Mouse (Mus musculus) C2C12 (cell line): ENCODE measurements at regions not wholly inside any gene's neighbourhood (a gene's known extent, or its start where the extent isn't known, plus 50 kb on each side); places are given as distances from the start of the nearest gene placed in this dataset.

Experiments used
- H3K27me3 ChIP-seq: one replicate; pipeline ENCODE4 v1.6.1; 2011; ENCODE audit not compliant: control insufficient read depth, insufficient read depth, insufficient read length
- H3K36me3 ChIP-seq: one replicate; pipeline ENCODE4 v1.6.1; 2011; ENCODE audit not compliant: control insufficient read depth, insufficient read depth
- H3K4me3 ChIP-seq: one replicate; pipeline ENCODE4 v1.5.1; 2011; ENCODE audit warnings: mild to moderate bottlenecking, control low read depth; ENCODE audit not compliant: poor library complexity, insufficient read depth, severe bottlenecking
- H3K79me2 ChIP-seq: one replicate; pipeline ENCODE4 v1.6.1; 2011; ENCODE audit not compliant: control insufficient read depth, insufficient read depth
- H3K79me3 ChIP-seq: one replicate; pipeline ENCODE4 v1.6.1; 2011; ENCODE audit warnings: low read depth, control low read depth
- H3ac ChIP-seq: one replicate; pipeline ENCODE3; 2011; ENCODE audit warnings: low read depth; ENCODE audit not compliant: control insufficient read depth, insufficient read length
- CEBPB ChIP-seq: IDR thresholded peaks from one replicate; pipeline ENCODE4 v1.6.1; 2011; ENCODE audit warnings: low read depth, mild to moderate bottlenecking, control low read depth, moderate library complexity
- CTCF ChIP-seq: IDR thresholded peaks from one replicate; pipeline ENCODE4 v1.5.1; 2011; ENCODE audit not compliant: control insufficient read depth, insufficient read depth, insufficient read length
- FOSL1 ChIP-seq: IDR thresholded peaks from one replicate; pipeline ENCODE4 v1.8.0; 2011; ENCODE audit warnings: mild to moderate bottlenecking, low read length; ENCODE audit not compliant: poor library complexity, insufficient read depth, severe bottlenecking
- MAX ChIP-seq: IDR thresholded peaks from one replicate; pipeline ENCODE4 v1.6.1; 2011; ENCODE audit warnings: mild to moderate bottlenecking, control low read depth
- MYOD1 ChIP-seq: IDR thresholded peaks from one replicate; pipeline ENCODE4 v1.6.1; 2011; ENCODE audit warnings: low read depth; ENCODE audit not compliant: control insufficient read depth, insufficient read length
- MYOG ChIP-seq: IDR thresholded peaks from one replicate; pipeline ENCODE4 v1.6.1; 2011; ENCODE audit not compliant: control insufficient read depth, insufficient read length; ENCODE audit errors: extremely low read depth
- USF1 ChIP-seq: IDR thresholded peaks from one replicate; pipeline ENCODE4 v1.6.1; 2011; ENCODE audit warnings: low read depth, mild to moderate bottlenecking, control low read depth, moderate library complexity

DNA sequence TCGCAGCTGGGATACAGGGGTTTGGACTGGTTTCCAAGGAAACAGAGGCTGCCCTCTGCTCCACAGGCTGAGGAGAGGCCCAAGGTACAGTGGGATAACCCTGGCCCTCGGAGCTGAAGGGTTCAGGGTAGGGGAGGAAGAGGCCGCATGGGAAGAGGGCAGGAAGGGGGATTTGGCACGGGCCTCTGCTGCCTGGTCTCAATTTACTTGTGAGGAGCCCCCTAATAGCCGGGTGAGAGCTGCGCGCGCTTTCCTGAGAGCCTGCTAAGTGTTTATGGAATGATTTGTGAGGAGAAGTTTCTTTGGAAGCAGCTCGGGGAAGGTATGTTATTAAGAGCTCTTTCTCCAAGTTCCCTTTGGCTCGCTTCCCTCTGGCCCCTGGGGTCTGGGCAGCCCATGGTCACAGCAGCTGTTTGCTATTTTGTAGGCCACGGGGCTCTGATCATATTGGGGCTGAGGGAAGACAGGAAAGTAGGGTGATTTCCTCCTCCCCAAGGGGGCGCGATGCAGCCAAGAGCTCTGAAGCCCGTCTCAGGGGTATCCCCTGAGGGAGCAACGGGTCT is 50.5 kb upstream of the Wnt11 start:
- Histone ChIP-seq H3K27me3 (peaks cover 12% of the 10 kb centered on the region), H3K79me2 (no peaks in the 10 kb centered on the region), H3K79me3 (no peaks in the 10 kb centered on the region), H3ac (no peak overlapping the region), H3K36me3 (no peaks in the 10 kb centered on the region), H3K4me3 (no peak overlapping the region)
- no peak for TF ChIP-seq CTCF
- TF ChIP-seq CEBPB, result no peak
- no peak for TF ChIP-seq FOSL1
- no peak for TF ChIP-seq MYOG
- no peak for TF ChIP-seq USF1
- TF ChIP-seq MYOD1, result no peak
- no peak for TF ChIP-seq MAX
